Mouse (Mus musculus): ENCODE data around the gene Olfr672. TPM values are rescaled to one million over a fixed set of nuclear protein-coding genes. Genes with fewer than 3 reads are reported as not detected.

The Olfr672 gene
- polyA plus RNA-seq, 1 experiment from 2014 or later: not detected

Other genes with a start within 250 kb of the Olfr672 start
- gene Usp17le, start 224.6 kb downstream of the Olfr672 start, polyA plus RNA-seq (2014; fragmentation: Nextera tagmentation; extraction: Ambion mirVana): not detected in 2 replicates
- gene Usp17lb, start 159.4 kb downstream of the Olfr672 start, polyA plus RNA-seq (2014; fragmentation: Nextera tagmentation; extraction: Ambion mirVana): not detected in 2 replicates
- gene Usp17la, start 145.0 kb downstream of the Olfr672 start, polyA plus RNA-seq (2014; fragmentation: Nextera tagmentation; extraction: Ambion mirVana): not detected in 2 replicates
- not detected in 2 replicates for gene Olfr665, start 124.0 kb downstream of the Olfr672 start, polyA plus RNA-seq (2014; fragmentation: Nextera tagmentation; extraction: Ambion mirVana)
- not detected in 2 replicates for gene Olfr666, start 106.1 kb downstream of the Olfr672 start, polyA plus RNA-seq (2014; fragmentation: Nextera tagmentation; extraction: Ambion mirVana)
- not detected in 2 replicates for gene Olfr667, start 80.5 kb downstream of the Olfr672 start, polyA plus RNA-seq (2014; fragmentation: Nextera tagmentation; extraction: Ambion mirVana)
- gene Olfr668, start 74.0 kb downstream of the Olfr672 start, polyA plus RNA-seq (2014; fragmentation: Nextera tagmentation; extraction: Ambion mirVana): not detected in 2 replicates
- gene Olfr669, start 67.8 kb downstream of the Olfr672 start, polyA plus RNA-seq (2014; fragmentation: Nextera tagmentation; extraction: Ambion mirVana): not detected in 2 replicates
- not detected in 2 replicates for gene Olfr670, start 39.4 kb downstream of the Olfr672 start, polyA plus RNA-seq (2014; fragmentation: Nextera tagmentation; extraction: Ambion mirVana)
- not detected in 2 replicates for gene Olfr671, start 22.9 kb downstream of the Olfr672 start, polyA plus RNA-seq (2014; fragmentation: Nextera tagmentation; extraction: Ambion mirVana)
- gene Olfr675, start 26.4 kb upstream of the Olfr672 start, polyA plus RNA-seq (2014; fragmentation: Nextera tagmentation; extraction: Ambion mirVana): not detected in 2 replicates
- gene Olfr676, start 30.7 kb upstream of the Olfr672 start, polyA plus RNA-seq (2014; fragmentation: Nextera tagmentation; extraction: Ambion mirVana): not detected in 2 replicates
- not detected in 2 replicates for gene Olfr677, start 49.3 kb upstream of the Olfr672 start, polyA plus RNA-seq (2014; fragmentation: Nextera tagmentation; extraction: Ambion mirVana)
- gene Olfr678, start 62.4 kb upstream of the Olfr672 start, polyA plus RNA-seq (2014; fragmentation: Nextera tagmentation; extraction: Ambion mirVana): not detected in 2 replicates
- gene Olfr679, start 79.2 kb upstream of the Olfr672 start, polyA plus RNA-seq (2014; fragmentation: Nextera tagmentation; extraction: Ambion mirVana): not detected in 2 replicates
- not detected in 2 replicates for gene Olfr680-ps1, start 90.8 kb upstream of the Olfr672 start, polyA plus RNA-seq (2014; fragmentation: Nextera tagmentation; extraction: Ambion mirVana)
- gene Olfr681, start 114.8 kb upstream of the Olfr672 start, polyA plus RNA-seq (2014; fragmentation: Nextera tagmentation; extraction: Ambion mirVana): not detected in 2 replicates
- gene Olfr683, start 145.0 kb upstream of the Olfr672 start, polyA plus RNA-seq (2014; fragmentation: Nextera tagmentation; extraction: Ambion mirVana): not detected in 2 replicates
- gene Olfr684, start 161.6 kb upstream of the Olfr672 start, polyA plus RNA-seq (2014; fragmentation: Nextera tagmentation; extraction: Ambion mirVana): not detected in 2 replicates
- not detected in 2 replicates for gene Olfr685, start 184.0 kb upstream of the Olfr672 start, polyA plus RNA-seq (2014; fragmentation: Nextera tagmentation; extraction: Ambion mirVana)
- gene Olfr686, start 205.5 kb upstream of the Olfr672 start, polyA plus RNA-seq (2014; fragmentation: Nextera tagmentation; extraction: Ambion mirVana): not detected in 2 replicates